Mouse (Mus musculus) gastrocnemius, postnatal 4 days (tissue): ENCODE results near the gene Fcmr. TPM values are rescaled to one million over a fixed set of nuclear protein-coding genes. Genes with fewer than 3 reads are reported as not detected.

Source experiments
- DNase-seq, 2 experiments: peaks; one replicate each; pipeline ENCODE4 v3.0.0; 2021 to 2022; ENCODE audit warnings: low spot score in 2 of 2, mixed read lengths in 2 of 2
- long read RNA-seq, 2 experiments: library from polyadenylated mRNA; stranded (forward); transcript quantifications; one replicate each; pipeline ENCODE4 v2.0.0; 2021
- total RNA-seq, 2 experiments: library from RNA; stranded (reverse); gene quantifications; 2 replicates each; pipeline ENCODE4 v1.2.3; 2021

Fcmr gene
- total RNA-seq: under 1 TPM in 1 of 2 experiments, not detected in 1; 0.39 TPM
- long read RNA-seq, experiment 1: 0 reads
- long read RNA-seq, experiment 2: 0 reads

GRCm38 (mm10) chr1:130865541-130866221, at the start of gene Fcmr:
Fcmr (plus strand) TSS chr1:130865669.
- no peak for DNase-seq

- DNase-seq: no peak
These were observed 45.7 kb upstream of the Fcmr start for GRCm38 (mm10) chr1:130819737-130820136.

DNA sequence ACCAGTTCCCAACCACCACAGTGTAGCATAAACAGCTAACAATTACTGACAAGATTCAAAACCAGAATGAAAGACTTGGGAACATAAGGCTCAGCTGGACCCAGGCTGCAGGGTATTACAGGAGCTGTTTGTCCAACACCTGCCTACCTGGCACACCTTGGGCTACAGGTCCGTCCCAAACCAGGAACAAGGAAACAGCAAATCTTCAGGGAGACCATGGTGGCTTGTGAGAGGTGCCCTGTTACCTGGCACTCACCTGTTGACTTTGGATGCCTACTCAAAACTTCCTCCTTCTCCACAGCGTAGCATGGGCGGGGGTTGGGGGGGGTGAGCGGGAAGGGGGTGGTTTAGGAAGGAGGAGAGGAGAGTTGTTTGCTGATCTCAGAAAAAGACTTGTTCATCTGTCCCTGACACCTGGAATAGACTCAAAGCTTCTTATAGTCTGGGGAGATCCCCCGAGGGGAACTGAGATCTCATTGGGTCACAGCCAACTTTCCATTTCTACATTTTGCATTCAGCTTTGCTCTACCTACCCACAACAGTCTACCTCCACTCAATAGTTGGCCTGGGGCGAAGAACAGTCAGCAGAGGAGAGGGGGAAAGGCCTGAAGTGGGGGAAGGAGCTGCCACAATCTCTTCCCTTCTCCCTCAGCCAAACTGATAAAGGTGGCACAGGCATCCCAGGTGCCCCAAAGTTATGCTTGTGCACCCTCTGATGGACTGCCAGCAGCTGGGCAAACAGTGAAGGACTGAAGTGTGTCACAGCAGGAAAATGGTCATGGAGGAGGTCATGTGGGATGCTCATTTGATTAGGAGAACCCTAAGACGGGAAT, 44.9 kb upstream of the Fcmr start:
- DNase-seq: no peak

- DNase-seq: no peak
These were observed 44.4 kb upstream of the Fcmr start for GRCm38 (mm10) chr1:130821149-130821471.

- DNase-seq: no peak
These were observed 43.4 kb upstream of the Fcmr start for GRCm38 (mm10) chr1:130821911-130822625.

DNA sequence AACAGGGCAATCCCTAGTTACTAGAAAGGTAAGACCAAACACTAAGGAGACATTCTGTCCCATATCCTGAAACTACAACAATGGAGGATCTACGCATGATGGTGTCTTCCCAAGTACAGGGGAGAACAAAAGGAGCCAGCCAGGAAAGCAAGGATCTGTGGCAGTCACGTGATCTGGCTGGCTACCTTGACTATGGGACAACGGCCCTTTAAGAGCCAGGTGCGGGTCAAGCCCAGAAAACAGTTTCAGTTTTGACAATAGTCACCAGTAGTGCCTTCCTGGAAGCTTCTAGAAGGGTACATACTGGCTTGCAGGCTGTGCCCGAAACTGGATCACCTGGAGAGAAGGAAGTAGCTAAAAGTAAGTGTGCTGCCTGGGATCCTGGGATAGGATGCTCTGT, 39.0 kb upstream of the Fcmr start, which contains the start of gene Pigr:
Gene Pigr (plus strand): TSS at position 237 of the 400 bp plus-strand sequence.
- DNase-seq: no peak

DNA sequence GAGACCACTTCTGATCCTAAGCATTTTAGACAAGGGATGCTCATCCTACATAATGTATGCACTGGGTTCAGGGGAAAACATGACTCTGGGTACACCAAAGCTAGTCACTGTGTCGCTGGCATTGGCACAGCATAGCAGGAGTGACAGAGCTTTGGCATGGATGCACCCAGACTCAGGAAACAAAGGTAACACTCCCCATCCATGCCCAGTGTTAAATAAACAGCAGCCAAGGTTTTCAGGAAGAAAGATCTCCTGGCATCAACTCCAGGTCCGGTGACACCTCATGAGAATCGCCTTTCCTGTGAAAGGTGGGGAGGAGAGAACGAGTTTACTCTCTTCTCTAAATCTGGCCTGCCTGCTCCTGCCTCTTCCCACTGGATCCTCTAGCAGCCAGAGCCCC, 36.8 kb upstream of the Fcmr start:
- no peak for DNase-seq

- DNase-seq: no peak
These were observed 35.3 kb upstream of the Fcmr start for GRCm38 (mm10) chr1:130829906-130830830.

DNA sequence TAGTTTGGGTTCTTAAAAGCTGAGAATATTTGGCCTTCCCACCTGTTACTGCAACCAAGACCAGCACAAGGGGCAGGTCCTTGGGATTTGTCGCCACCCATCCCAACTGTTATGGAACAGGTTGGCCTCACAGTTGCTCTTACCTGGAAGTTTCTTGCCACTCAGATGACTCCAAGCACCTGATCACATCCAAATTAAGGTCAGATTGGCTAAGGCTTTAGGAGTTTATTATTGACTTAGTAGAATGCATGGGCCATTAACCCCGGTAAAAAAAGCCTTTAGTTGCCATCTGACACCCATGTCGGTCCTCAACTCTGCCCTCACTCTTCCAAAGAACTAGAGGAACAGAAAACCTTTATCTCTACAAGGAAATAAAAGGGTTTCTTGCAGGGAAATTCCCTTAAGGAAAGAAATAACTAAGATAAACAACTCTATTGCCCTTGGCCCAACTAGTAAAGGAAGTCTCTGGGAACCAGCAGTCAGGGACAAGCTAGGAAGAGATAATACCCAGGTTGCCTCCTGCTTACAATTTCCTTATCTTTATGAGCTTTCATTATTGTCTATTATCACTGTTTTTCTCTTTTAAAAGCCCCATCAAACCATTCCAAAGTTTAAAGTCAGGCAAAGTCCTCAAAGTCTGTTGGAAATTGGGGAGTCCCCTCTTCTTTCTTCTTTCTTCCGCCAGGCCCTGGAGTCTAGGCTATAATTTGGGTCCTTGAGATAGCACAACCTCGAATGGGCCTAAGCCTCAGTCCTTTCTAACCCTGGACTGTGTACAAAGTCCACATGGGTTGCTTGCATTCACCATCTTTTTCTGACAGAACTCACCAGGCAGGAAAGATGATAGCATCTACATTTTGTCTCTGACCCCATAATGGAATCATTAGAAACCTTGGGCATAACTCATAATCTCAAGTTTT, 33.0 kb upstream of the Fcmr start:
- no peak for DNase-seq

DNA sequence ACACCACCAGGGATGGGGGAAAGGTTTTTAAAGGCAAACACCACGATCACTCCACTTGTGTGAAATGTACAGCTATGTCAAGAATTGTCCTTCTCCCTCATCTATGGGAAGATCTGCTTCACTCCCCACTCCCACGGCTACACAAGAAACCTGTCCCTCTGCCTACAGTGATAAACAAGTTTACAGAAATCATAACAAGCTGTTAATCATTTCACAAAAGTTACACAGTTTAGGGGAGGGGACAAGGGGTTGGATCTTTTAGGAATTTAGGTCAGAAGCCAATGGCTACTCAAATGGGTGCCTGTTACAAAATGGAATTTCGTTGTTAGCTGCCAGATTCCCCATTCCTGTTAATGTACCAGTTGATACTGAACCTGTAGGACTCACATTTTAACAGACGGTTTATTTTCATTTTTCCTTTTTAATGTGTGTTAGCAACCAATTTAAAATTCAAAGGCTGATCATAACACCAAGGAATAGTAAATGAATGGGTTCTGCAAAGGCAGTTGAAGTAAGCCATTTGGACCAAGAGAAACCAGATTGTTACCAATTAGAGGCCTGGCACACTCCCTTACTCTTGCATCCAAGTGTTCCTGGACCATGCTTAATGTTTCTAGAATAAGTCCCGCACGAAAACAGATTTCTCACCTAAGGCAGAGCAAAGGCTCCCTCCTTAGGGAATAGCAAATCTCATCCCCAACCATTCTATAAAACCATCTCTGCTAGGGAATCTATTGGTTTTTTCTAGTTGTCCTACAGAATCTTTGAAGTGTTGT, 30.1 kb upstream of the Fcmr start:
- DNase-seq: no peak

DNA sequence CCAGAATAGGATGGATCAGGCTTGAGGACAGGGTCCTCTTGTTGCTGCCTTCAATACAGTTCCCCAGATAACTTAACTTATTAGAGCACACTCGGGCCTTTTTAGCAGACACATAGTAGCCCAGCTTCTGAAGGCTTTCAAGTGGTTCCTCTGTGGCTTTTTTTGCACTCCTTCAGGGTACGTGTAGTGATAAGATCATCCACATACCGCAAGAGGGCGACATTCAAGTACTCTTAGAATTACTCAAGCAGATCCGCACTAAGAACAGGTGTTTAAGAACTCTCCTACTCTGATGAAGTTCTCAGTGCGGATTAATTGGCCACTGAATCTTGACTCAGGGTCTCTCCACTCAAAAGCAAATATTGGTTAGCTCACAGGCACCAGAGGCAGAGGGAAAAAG, 27.2 kb upstream of the Fcmr start:
- no peak for DNase-seq

- DNase-seq: no peak
These were observed 24.7 kb upstream of the Fcmr start for GRCm38 (mm10) chr1:130840599-130841379.

DNA sequence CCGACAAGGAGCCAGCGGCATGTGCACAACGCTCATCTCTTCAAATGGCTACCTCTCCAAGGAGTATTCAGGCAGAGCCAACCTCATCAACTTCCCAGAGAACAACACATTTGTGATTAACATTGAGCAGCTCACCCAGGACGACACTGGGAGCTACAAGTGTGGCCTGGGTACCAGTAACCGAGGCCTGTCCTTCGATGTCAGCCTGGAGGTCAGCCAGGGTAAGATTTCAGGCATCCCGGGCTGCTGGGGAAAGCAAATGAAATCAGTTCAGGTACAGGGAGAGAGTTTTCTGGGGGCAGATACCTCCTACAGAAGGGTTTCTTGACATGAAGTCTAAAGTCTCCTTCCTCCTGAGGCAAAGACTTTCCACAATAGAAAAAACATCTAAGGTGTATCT, 23.8 kb upstream of the Fcmr start:
- DNase-seq: no peak

GRCm38 (mm10) chr1:130844516-130844915, 21.0 kb upstream of the Fcmr start:
- DNase-seq: no peak

GRCm38 (mm10) chr1:130849530-130850214, 15.8 kb upstream of the Fcmr start:
- DNase-seq: no peak

DNA sequence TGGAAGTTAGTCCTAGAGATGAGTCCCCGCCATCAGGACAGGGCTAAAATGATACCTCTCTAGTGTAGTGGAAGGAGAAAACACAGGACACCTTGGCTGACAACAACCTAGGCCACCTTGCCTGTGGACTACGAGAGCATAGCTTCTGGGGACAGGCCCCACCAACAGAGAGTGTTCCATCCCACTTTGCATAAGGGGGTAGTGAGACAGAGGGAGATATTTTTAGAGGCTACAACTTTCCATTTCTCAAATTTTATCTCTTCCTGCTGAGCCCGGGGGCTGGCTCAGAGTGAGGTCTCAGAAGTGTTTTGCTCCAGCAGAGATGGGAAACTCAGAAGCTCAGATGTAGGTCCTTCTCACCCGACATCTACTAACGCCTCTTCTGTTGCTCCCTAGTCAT, 15.1 kb upstream of the Fcmr start:
- DNase-seq: no peak

DNA sequence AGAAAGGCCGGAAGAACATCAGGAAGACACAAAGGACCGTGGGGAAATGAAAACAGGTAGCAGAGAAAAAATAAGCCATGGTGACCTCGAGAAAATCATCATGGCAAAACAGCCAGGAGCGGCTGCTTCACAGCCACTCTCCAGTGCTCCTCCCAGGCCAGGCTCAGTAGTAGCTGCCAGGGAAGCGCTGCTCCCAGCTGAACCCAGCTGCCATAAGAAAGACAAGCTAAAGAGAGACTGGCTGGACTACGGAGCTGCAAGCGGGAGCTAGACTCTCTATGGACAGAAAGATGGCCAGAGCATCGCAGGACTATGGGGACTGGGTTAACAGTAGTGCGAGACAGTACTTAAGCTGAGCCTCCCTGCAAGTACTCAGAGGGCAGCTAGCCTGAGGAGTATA, 10.7 kb upstream of the Fcmr start:
- no peak for DNase-seq

DNA sequence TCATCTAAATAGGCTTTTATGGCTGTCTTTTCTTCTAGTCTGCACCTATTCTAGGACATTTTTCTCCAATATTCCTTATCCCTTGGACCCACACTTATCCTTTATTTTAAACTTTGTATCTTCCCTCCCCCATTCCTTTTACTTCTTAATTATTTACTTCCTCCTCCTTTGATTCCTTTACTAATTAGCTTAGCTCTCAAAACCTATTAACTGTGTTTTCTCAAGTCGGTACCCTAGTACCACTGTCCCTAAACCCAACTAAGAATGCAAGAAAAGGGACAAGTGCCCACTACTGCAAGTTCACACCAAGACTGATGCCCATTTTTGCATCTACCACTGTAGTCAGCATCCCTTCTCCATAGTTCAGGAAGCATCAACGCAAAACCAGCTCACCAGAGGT, 9.7 kb upstream of the Fcmr start:
- DNase-seq: no peak
